ENCODE assay signal across 8 mouse cellular contexts in the genomic region with DNA sequence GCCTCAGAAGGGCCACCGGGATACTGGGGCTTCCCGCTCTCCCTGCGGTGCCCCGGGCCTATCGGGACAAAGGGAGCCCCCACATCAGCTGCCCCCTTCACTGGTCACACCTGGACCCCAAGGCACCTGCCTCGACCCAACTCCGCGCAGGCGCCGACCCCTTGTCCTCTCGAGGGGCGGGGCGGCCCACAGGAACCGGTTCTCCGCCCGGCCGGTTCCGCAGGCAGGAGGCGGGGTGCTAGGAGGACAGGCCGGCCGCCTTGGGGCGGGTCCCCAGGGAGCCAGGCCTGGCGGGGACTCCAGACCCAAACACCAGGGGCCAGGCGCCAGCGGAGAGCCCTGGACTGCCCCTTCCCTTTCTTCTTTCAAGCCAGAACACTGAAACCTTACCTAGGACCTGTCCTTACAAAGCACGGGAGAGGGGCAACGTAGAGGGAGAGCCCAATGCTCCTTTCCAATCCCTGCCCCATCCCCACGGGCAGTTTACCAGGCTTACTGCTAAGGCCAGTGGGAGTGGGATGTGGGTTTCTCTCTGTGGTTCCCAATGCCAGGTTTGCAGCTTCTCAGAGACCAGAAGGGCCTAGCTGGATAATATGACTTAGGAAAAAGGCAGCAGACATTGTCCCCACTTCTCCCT. TPM values are rescaled to one million over a fixed set of nuclear protein-coding genes. Genes with fewer than 3 reads are reported as not detected.
DNase-seq lines count a peak whose midpoint lies in the region; ATAC-seq and TF ChIP-seq lines count a peak whose summit lies in the region.

No protein-coding gene starts in this region.

- H3K9me3 ChIP-seq in CH12.LX (replicated peaks; ENCODE audit: low read length): peaks cover under 1% of the 10 kb centered on the region
- no peaks in the 10 kb centered on the region for H3K9me3 ChIP-seq in hindbrain, postnatal 0 days (ENCODE audit: low read length)
- H3K9me3 ChIP-seq in liver, embryonic 13.5 days (replicated peaks): no peaks in the 10 kb centered on the region
- no peaks in the 10 kb centered on the region for H3K9me3 ChIP-seq in midbrain, postnatal 0 days (ENCODE audit: low read length)
- H3K9me3 ChIP-seq in stomach, embryonic 16.5 days (replicated peaks; ENCODE audit: control insufficient read depth, low read length): no peaks in the 10 kb centered on the region

- no peak overlapping the region for H3K27ac ChIP-seq in CH12.LX (ENCODE audit: insufficient read depth, low read depth)
- peak overlapping the region; percentile 49; the same call in 1 of the 2 replicates for H3K27ac ChIP-seq in hindbrain, postnatal 0 days
- H3K27ac ChIP-seq in liver, embryonic 13.5 days: no peak overlapping the region
- H3K27ac ChIP-seq in midbrain, postnatal 0 days (ENCODE audit: low read depth, low read length): 0 out of 2 replicates have a peak overlapping the region, but pooled peaks have one; percentile 0
- H3K27ac ChIP-seq in stomach, embryonic 16.5 days (ENCODE audit: low read length): peak overlapping the region; percentile 87

- H3K4me1 ChIP-seq in CH12.LX (ENCODE audit: control insufficient read depth in 1 of 2, insufficient read depth in 2 of 2): peaks cover 5 to 16% of the 10 kb centered on the region in 2 experiments; a peak in 3 of 4 replicates
- H3K4me1 ChIP-seq in hindbrain, postnatal 0 days (ENCODE audit: insufficient read depth, low read length): peaks cover 9% of the 10 kb centered on the region; the same call in 1 of the 2 replicates
- H3K4me1 ChIP-seq in liver, embryonic 13.5 days (replicated peaks): peaks cover 59% of the 10 kb centered on the region
- peaks cover 17% of the 10 kb centered on the region; the same call in 1 of the 2 replicates for H3K4me1 ChIP-seq in midbrain, postnatal 0 days (ENCODE audit: insufficient read depth, low read length)
- H3K4me1 ChIP-seq in stomach, embryonic 16.5 days (ENCODE audit: control insufficient read depth, insufficient read depth, low read length): peaks cover 60% of the 10 kb centered on the region

- H3K79me2 ChIP-seq in CH12.LX (replicated peaks; ENCODE audit: control insufficient read depth, extremely low read depth, insufficient read depth, poor library complexity, severe bottlenecking): no peaks in the 10 kb centered on the region

- TF ChIP-seq EP300 in CH12.LX (IDR thresholded peaks at IDR 0.05; ENCODE audit: low read length): no peak

- 21% methylated on average over 28 of the region's 28 CpGs for WGBS in hindbrain, postnatal 0 days
- 7% methylated on average over 28 of the region's 28 CpGs for WGBS in liver, embryonic 13.5 days (ENCODE audit: insufficient replicate concordance)
- 18% methylated on average over 28 of the region's 28 CpGs for WGBS in midbrain, postnatal 0 days
- WGBS in stomach, embryonic 16.5 days: 8% methylated on average over 28 of the region's 28 CpGs

- H3K4me3 ChIP-seq in CH12.LX (replicated peaks in 1 of 3; ENCODE audit: low read depth in 2 of 3, low read length in 2 of 3, poor library complexity in 1 of 3): peak overlapping the region; percentile 57 to 63 (median 58)
- H3K4me3 ChIP-seq in hindbrain, postnatal 0 days (ENCODE audit: low read length): peak overlapping the region; percentile 23
- peak overlapping the region; percentile 49 for H3K4me3 ChIP-seq in liver, embryonic 13.5 days (replicated peaks)
- peak overlapping the region; percentile 28 for H3K4me3 ChIP-seq in midbrain, postnatal 0 days (ENCODE audit: low read depth, low read length)
- H3K4me3 ChIP-seq in stomach, embryonic 16.5 days (replicated peaks; ENCODE audit: low read length): peak overlapping the region; percentile 48

- H3K4me2 ChIP-seq in CH12.LX (ENCODE audit: insufficient read depth, low read depth, poor library complexity, severe bottlenecking): peak overlapping the region; percentile 58
- H3K4me2 ChIP-seq in hindbrain, postnatal 0 days (ENCODE audit: low read depth, low read length): peak overlapping the region; percentile 53
- peak overlapping the region; percentile 65 for H3K4me2 ChIP-seq in liver, embryonic 13.5 days
- H3K4me2 ChIP-seq in midbrain, postnatal 0 days (ENCODE audit: low read depth, low read length, poor library complexity, severe bottlenecking): peak overlapping the region; percentile 54
- H3K4me2 ChIP-seq in stomach, embryonic 16.5 days (ENCODE audit: low read depth, low read length): peak overlapping the region; percentile 56

- dilution Hi-C loops in CH12.LX (cut with MboI; ENCODE audit: extremely low pct_ligation_motif_present, extremely low pct_unique_long_range_greater_than_20kb, low sequenced_read_pairs): no loop called here

- TF ChIP-seq RAD21 in CH12.LX (IDR thresholded peaks at IDR 0.05; ENCODE audit: low read depth, low read length): no peak

- TF ChIP-seq CTCF in CH12.LX (conservative IDR thresholded peaks at IDR 0.05 in 1 of 2, IDR thresholded peaks at IDR 0.05 in 1 of 2; ENCODE audit: low read depth in 2 of 2, low read length in 2 of 2): no peak
- TF ChIP-seq CTCF in hindbrain, postnatal 0 days (IDR thresholded peaks at IDR 0.05; ENCODE audit: low read depth): no peak
- no peak for TF ChIP-seq CTCF in midbrain, postnatal 0 days (IDR thresholded peaks at IDR 0.05)

- peak overlapping the region; percentile 75 for H3K9ac ChIP-seq in CH12.LX (ENCODE audit: insufficient read depth, low read depth)
- H3K9ac ChIP-seq in hindbrain, postnatal 0 days (replicated peaks; ENCODE audit: low read length): peak overlapping the region; percentile 30
- H3K9ac ChIP-seq in liver, embryonic 13.5 days: peak overlapping the region; percentile 46
- H3K9ac ChIP-seq in midbrain, postnatal 0 days (replicated peaks; ENCODE audit: low read length, poor library complexity, severe bottlenecking): peak overlapping the region; percentile 44
- H3K9ac ChIP-seq in stomach, embryonic 16.5 days (ENCODE audit: low read length): peak overlapping the region; percentile 70

- H3K27me3 ChIP-seq in CH12.LX (replicated peaks): peaks cover 54% of the 10 kb centered on the region
- H3K27me3 ChIP-seq in hindbrain, postnatal 0 days (ENCODE audit: insufficient read depth, low read length): no peaks in the 10 kb centered on the region
- H3K27me3 ChIP-seq in liver, embryonic 13.5 days: peaks cover 37% of the 10 kb centered on the region
- H3K27me3 ChIP-seq in midbrain, postnatal 0 days (ENCODE audit: insufficient read depth, low read length): no peaks in the 10 kb centered on the region
- H3K27me3 ChIP-seq in stomach, embryonic 16.5 days (ENCODE audit: control insufficient read depth, insufficient read depth, low read length): no peaks in the 10 kb centered on the region

- H3K36me3 ChIP-seq in CH12.LX (replicated peaks in 1 of 2; ENCODE audit: control insufficient read depth in 1 of 2, insufficient read depth in 1 of 2, low read length in 1 of 2): no peaks in the 10 kb centered on the region
- H3K36me3 ChIP-seq in hindbrain, postnatal 0 days (ENCODE audit: insufficient read depth, low read length): no peaks in the 10 kb centered on the region
- no peaks in the 10 kb centered on the region for H3K36me3 ChIP-seq in liver, embryonic 13.5 days
- no peaks in the 10 kb centered on the region for H3K36me3 ChIP-seq in midbrain, postnatal 0 days (ENCODE audit: insufficient read depth, low read length)
- H3K36me3 ChIP-seq in stomach, embryonic 16.5 days (ENCODE audit: control insufficient read depth, insufficient read depth, low read length): no peaks in the 10 kb centered on the region

- in situ Hi-C loops in CH12.LX (cut with MboI; ENCODE audit: low pct_ligation_motif_present, low pct_unique_long_range_greater_than_20kb, low sequenced_read_pairs): no loop called here

- TF ChIP-seq POLR2A in CH12.LX (IDR thresholded peaks at IDR 0.05; ENCODE audit: low read depth, low read length): peak; percentile 79

- peak; percentile 57; the same call in 1 of the 2 replicates for ATAC-seq in hindbrain, postnatal 0 days
- ATAC-seq in liver, embryonic 13.5 days (ENCODE audit: low read depth): peak; percentile 60
- ATAC-seq in midbrain, postnatal 0 days (ENCODE audit: low FRiP score): peak; percentile 17; the same call in 1 of the 2 replicates
- ATAC-seq in stomach, embryonic 16.5 days (ENCODE audit: insufficient read depth, low FRiP score): peak; percentile 85

- intact Hi-C loops in gastrocnemius, postnatal 36 days (cut with DNase I): no loop called here

- DNase-seq in CH12.LX (ENCODE audit: extremely low read depth): peak; percentile 67
- peak; percentile 91 to 95 for DNase-seq in adrenal gland, postnatal 36 days
- peak; percentile 63 to 72 for DNase-seq in gastrocnemius, postnatal 36 days
- peak; percentile 45 for DNase-seq in hindbrain, postnatal 0 days (ENCODE audit: low spot score)
- no peak for DNase-seq in liver, embryonic 13.5 days
- peak; percentile 30 for DNase-seq in midbrain, postnatal 0 days (ENCODE audit: low spot score)
- no peak for DNase-seq in adipocyte (ENCODE audit: low spot score)

TF ChIP-seq in CH12.LX, 34 proteins besides CTCF, POLR2A, EP300 and RAD21 (continues in another document):
- TF ChIP-seq JUN (IDR thresholded peaks at IDR 0.05; ENCODE audit: insufficient read depth, low read depth, low read length): no peak

RNA-seq across cellular contexts. Expression of a gene that starts 5.9 kb away (rescaled TPM):
- 0.34 and 0.84 TPM in 2 replicates for total RNA-seq in CH12.LX (2012; rRNA removed)
- total RNA-seq in CH12.LX (2014; rRNA removed): 0.81 and 0.90 TPM in 2 replicates
- polyA plus RNA-seq in CH12.LX (2012; ENCODE audit: insufficient read length, low read depth): 1.4 and 1.5 TPM in 2 replicates
- 10 to 100 TPM; 12.6 to 17.5 TPM for total RNA-seq in adrenal gland, postnatal 36 days (2021)
- total RNA-seq in gastrocnemius, postnatal 36 days (2021): 1 to 10 TPM; 6.7 to 9.6 TPM
- total RNA-seq in hindbrain, postnatal 0 days (2014; rRNA removed): 13.1 and 16.8 TPM in 2 replicates
- polyA plus RNA-seq in hindbrain, postnatal 0 days (2015; fragmentation: Nextera tagmentation; extraction: Ambion mirVana): 2.9 and 3.3 TPM in 2 replicates
- 1.3 and 1.5 TPM in 2 replicates for polyA plus RNA-seq in liver, embryonic 13.5 days (2015; fragmentation: Nextera tagmentation; extraction: Ambion mirVana)
- total RNA-seq in midbrain, postnatal 0 days (2014; rRNA removed): 16.5 and 17.3 TPM in 2 replicates
- polyA plus RNA-seq in midbrain, postnatal 0 days (2015; fragmentation: Nextera tagmentation; extraction: Ambion mirVana): 3.3 and 4.7 TPM in 2 replicates
- polyA plus RNA-seq in stomach, embryonic 16.5 days (2015; fragmentation: Nextera tagmentation; extraction: Ambion mirVana): 5.2 and 5.6 TPM in 2 replicates

RNA-seq across cellular contexts. Expression of a gene that starts 54.9 kb away (rescaled TPM):
- total RNA-seq in CH12.LX (2012; rRNA removed) (0.17 and 0.30 TPM in 2 replicates), CH12.LX (2014; rRNA removed) (not detected in 2 replicates)
- polyA plus RNA-seq in CH12.LX (2012; ENCODE audit: insufficient read length, low read depth): not detected in 2 replicates
- total RNA-seq in adrenal gland, postnatal 36 days (2021): 10 to 100 TPM in 1 of 2 experiments, 1 to 10 TPM in 1; 4.6 to 24.7 TPM
- total RNA-seq in gastrocnemius, postnatal 36 days (2021): under 1 TPM in 1 of 2 experiments, not detected in 1; 0.18 TPM
- total RNA-seq in hindbrain, postnatal 0 days (2014; rRNA removed): 36.7 and 49.7 TPM in 2 replicates
- polyA plus RNA-seq in hindbrain, postnatal 0 days (2015; fragmentation: Nextera tagmentation; extraction: Ambion mirVana): 27.4 and 29.6 TPM in 2 replicates
- polyA plus RNA-seq in liver, embryonic 13.5 days (2015; fragmentation: Nextera tagmentation; extraction: Ambion mirVana): 4.3 and 4.8 TPM in 2 replicates
- total RNA-seq in midbrain, postnatal 0 days (2014; rRNA removed): 49.8 and 52.0 TPM in 2 replicates
- polyA plus RNA-seq in midbrain, postnatal 0 days (2015; fragmentation: Nextera tagmentation; extraction: Ambion mirVana): 34.5 and 37.2 TPM in 2 replicates
- 4.5 and 4.7 TPM in 2 replicates for polyA plus RNA-seq in stomach, embryonic 16.5 days (2015; fragmentation: Nextera tagmentation; extraction: Ambion mirVana)

Comparison
In these comparisons a context has a peak if more than half of its experiments do, and no peak if none do; other contexts are left out.
1. DNase-seq: peak in CH12.LX (single experiment), adrenal gland, postnatal 36 days (2 of 2), gastrocnemius, postnatal 36 days (2 of 2), hindbrain, postnatal 0 days (single experiment) and midbrain, postnatal 0 days (single experiment); none in liver, embryonic 13.5 days (single experiment) and adipocyte (single experiment).
2. H3K27ac ChIP-seq: peak in hindbrain, postnatal 0 days (single experiment), midbrain, postnatal 0 days (single experiment) and stomach, embryonic 16.5 days (single experiment); none in CH12.LX (single experiment) and liver, embryonic 13.5 days (single experiment).
3. ATAC-seq: peak in every context shown above with its lines; median percentile 85 in stomach, embryonic 16.5 days; 60 in liver, embryonic 13.5 days; 57 in hindbrain, postnatal 0 days; 17 in midbrain, postnatal 0 days.
4. RNA of a gene that starts 54.9 kb away (total RNA-seq): 49.8 to 52.0 TPM in midbrain, postnatal 0 days, 36.7 to 49.7 TPM in hindbrain, postnatal 0 days and 4.6 to 24.7 TPM in adrenal gland, postnatal 36 days; 0.17 to 0.30 TPM in CH12.LX and 0.18 TPM in gastrocnemius, postnatal 36 days; every median in the first group is over 4 times any median in the second.
5. Peak in every context shown above with its lines, with median percentiles within 50 percentile points of each other: H3K4me2 ChIP-seq, H3K4me3 ChIP-seq and H3K9ac ChIP-seq.